Mouse (Mus musculus): ENCODE data around the gene Rimbp3.

- TF ChIP-seq CTCF (IDR thresholded peaks at IDR 0.05; ENCODE audit: low read depth): no peak
- no peak for TF ChIP-seq EP300 (IDR thresholded peaks at IDR 0.05; ENCODE audit: low read depth)
Measured at GRCm38 (mm10) chr16:17244996-17245395, 36.6 kb downstream of the Rimbp3 start.
